Mouse (Mus musculus) testis, adult 2 months (tissue): Measurements from ENCODE around the gene Wnt5b. TPM values are rescaled to one million over a fixed set of nuclear protein-coding genes. Genes with fewer than 3 reads are reported as not detected.

Experiments used
- H3K27ac ChIP-seq: fragments of 200-500 bp; 2 replicates; pipeline ENCODE4 v1.5.1; 2012; ENCODE audit warnings: low read depth, low read length; ENCODE audit not compliant: control insufficient read depth, insufficient read depth
- H3K27me3 ChIP-seq: fragments of 200-500 bp; 2 replicates; pipeline ENCODE4 v1.6.1; 2012; ENCODE audit warnings: mild to moderate bottlenecking, low read length, moderate library complexity; ENCODE audit not compliant: control insufficient read depth, insufficient read depth
- H3K36me3 ChIP-seq: fragments of 200-500 bp; 2 replicates; pipeline ENCODE4 v1.6.1; 2012; ENCODE audit warnings: mild to moderate bottlenecking, low read length; ENCODE audit not compliant: control insufficient read depth, insufficient read depth
- H3K4me1 ChIP-seq: fragments of 200-500 bp; 2 replicates; pipeline ENCODE4 v1.6.1; 2012; ENCODE audit warnings: low read length; ENCODE audit not compliant: control insufficient read depth, insufficient read depth
- H3K4me3 ChIP-seq: fragments of 200-500 bp; 2 replicates; pipeline ENCODE4 v1.5.1; 2012; ENCODE audit warnings: low read depth, mild to moderate bottlenecking, low read length, moderate library complexity, mixed read lengths; ENCODE audit not compliant: control insufficient read depth
- CTCF ChIP-seq: fragments of 200-500 bp; IDR thresholded peaks from 2 replicates; pipeline ENCODE4 v1.5.1; 2012; ENCODE audit warnings: low read depth, mild to moderate bottlenecking, inconsistent platforms, low read length, moderate library complexity; ENCODE audit not compliant: control insufficient read depth, insufficient read depth, insufficient replicate concordance
- POLR2A ChIP-seq: fragments of 200-500 bp; IDR thresholded peaks from 2 replicates; pipeline ENCODE4 v1.6.1; 2012; ENCODE audit warnings: low read depth, mild to moderate bottlenecking, inconsistent platforms, low read length, moderate library complexity; ENCODE audit not compliant: control insufficient read depth
- polyA plus RNA-seq: library from polyadenylated mRNA; depleted of rRNA; stranded (reverse); fragments of >200 nt; gene quantifications from 2 replicates; pipeline ENCODE4 v1.2.3, GENCODE M21; 2012

The Wnt5b gene
- polyA plus RNA-seq, 1 experiment = 3.8 TPM

DNA sequence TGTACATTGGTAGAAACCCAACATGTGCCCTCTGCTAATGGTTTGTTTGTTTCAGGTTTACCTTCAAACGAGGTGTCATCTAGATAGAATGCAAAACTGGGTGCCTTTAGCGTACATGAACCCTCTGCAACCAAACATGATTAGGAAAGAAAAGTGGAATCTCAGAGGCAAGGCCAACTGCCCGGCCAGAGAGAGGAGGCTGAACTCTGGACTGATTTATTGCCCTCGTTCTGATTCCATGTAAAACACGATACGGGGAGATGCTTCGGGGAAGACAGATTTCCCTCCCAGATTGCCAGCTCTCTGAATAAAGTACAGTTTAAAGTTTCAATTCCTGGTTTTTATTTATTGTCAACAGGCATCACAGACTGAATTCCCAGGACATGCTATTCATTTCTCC lies 138.8 kb downstream of the Wnt5b start:
- H3K36me3 ChIP-seq = no peaks in the 10 kb centered on the region

DNA sequence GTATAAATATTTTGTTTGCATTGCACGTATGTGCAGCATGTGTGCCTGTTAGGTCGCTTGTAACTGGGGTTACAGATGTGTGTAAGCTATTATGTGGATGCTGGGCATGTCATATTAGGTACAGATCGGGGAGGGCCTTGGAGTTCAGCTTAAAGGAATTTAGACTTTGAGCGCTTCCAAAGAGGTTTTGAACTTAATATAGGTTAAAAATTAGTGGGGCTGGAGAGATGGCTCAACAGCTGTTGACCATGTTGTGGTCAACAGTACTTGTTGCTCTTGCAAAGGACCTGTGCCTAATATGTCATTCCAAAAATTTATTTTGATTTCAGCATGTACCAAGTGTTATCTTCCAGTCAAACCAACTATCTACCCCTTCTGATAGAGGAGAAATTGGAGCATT lies 139.3 kb downstream of the Wnt5b start:
- Histone ChIP-seq H3K27ac (no peak overlapping the region), H3K27me3 (no peaks in the 10 kb centered on the region), H3K4me1 (no peaks in the 10 kb centered on the region), H3K36me3 (no peaks in the 10 kb centered on the region), H3K4me3 (no peak overlapping the region)
- TF ChIP-seq POLR2A = no peak

More for the DNA sequence above, 138.8 kb downstream of the Wnt5b start:
- Histone ChIP-seq H3K4me1 (no peaks in the 10 kb centered on the region), H3K4me3 (no peak overlapping the region), H3K27ac (no peak overlapping the region), H3K27me3 (no peaks in the 10 kb centered on the region)
- TF ChIP-seq CTCF (no peak), POLR2A (no peak)

DNA sequence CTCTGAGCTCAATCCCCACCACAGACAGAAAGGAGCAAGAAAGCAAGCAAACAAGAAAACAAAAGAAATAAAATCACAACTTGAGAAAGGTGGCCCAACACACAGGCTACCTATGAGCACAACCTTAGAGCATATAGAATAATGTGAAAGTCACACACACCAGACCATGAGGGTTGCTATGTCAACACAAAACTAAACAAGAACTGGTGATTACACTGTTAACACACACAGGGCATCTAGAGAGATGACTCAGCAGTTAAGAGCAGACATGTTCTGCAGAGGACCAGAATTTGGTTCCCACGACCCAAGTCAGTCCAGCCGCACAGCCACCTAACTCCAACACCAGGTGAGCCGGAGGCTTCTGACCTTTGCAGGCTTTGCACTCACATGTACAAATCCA lies 141.2 kb downstream of the Wnt5b start:
- no peak overlapping the region for H3K27ac ChIP-seq
- H3K4me1 ChIP-seq = no peaks in the 10 kb centered on the region

DNA sequence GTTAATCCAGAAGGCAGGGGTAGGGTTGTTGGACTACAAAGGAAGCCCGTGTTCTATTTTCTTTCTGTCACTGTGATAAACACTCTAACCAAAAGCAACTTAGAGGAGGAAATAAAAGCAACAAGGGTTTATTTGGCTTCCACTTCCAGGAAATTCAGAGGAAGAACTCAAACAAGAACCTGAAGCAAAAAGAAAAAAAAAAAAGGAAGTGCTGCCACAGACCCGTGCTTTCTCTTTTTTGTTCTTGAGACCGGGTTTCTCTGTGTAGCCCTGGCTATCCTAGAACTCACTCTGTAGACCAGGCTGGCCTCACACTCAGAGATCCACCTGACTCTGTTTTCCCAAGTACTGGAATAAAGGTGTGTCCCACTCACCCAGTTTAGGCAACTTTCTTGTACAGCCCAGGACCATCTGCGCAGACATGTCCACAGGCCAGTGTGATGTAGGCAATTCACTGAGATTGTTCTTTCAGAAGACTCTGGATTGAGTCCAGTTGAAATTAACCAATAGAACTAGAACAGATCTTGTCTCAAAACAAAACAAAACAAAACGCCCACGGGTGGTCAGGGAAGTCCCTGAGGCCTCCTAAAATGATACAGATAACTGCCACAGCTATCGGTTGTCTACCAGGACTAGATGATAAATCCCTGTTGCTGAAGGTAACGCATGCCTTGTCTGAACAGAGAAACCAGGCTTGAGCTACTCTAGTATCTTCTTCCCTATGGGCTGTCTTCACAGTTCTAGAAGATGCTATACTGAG lies 142.4 kb downstream of the Wnt5b start:
- H3K36me3 ChIP-seq = no peaks in the 10 kb centered on the region
- no peak overlapping the region for H3K4me3 ChIP-seq
- TF ChIP-seq CTCF = no peak
- TF ChIP-seq POLR2A = no peak
- H3K27me3 ChIP-seq = no peaks in the 10 kb centered on the region
- no peaks in the 10 kb centered on the region for H3K4me1 ChIP-seq
- no peak overlapping the region for H3K27ac ChIP-seq

More for the DNA sequence above, 141.2 kb downstream of the Wnt5b start:
- TF ChIP-seq CTCF (no peak), POLR2A (no peak)
- H3K36me3 ChIP-seq = no peaks in the 10 kb centered on the region
- no peak overlapping the region for H3K4me3 ChIP-seq
- H3K27me3 ChIP-seq = no peaks in the 10 kb centered on the region

DNA sequence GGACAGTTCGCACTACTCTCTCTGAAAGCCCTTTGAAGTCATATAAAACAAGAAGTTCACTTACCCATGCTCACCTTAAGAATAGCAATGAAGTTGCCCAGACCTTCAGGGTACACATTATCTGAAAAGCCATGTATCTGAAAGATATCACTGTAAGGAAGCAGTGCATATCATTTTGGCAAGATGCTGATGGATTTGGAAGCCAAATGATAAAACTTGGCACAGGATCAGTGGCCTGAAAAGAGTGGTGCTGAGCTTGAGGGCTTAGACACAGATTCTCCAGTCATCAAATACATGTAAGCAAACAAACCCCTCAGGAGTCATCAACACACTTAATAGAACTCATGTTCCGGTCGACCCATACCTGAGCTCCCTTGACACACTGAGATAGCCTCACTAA lies 143.5 kb downstream of the Wnt5b start:
- Histone ChIP-seq H3K27ac (no peak overlapping the region), H3K36me3 (no peaks in the 10 kb centered on the region)
- TF ChIP-seq POLR2A = no peak
- TF ChIP-seq CTCF = no peak

DNA sequence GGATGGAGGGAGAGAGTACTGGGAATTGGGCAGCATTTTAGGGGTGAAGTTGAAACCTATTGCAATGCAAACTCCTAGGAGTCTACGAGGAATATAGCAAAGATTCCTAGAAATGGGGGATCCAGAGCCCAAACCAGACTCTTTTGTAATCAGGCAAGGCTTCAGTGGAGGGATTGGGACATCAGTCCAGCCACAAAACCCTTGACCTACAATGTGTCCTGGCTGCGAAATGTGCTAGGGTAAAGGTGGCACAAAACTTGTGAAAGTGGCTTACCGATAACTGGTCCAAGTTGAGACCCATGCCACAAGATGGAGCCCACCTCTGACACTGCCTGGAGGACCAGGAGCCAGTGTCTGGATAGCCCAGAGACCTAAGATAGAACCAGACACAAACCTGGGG lies 144.8 kb downstream of the Wnt5b start:
- TF ChIP-seq CTCF = no peak
- no peak for TF ChIP-seq POLR2A
- H3K27me3 ChIP-seq = no peaks in the 10 kb centered on the region
- H3K27ac ChIP-seq = no peak overlapping the region
- H3K4me1 ChIP-seq = no peaks in the 10 kb centered on the region
- H3K36me3 ChIP-seq = no peaks in the 10 kb centered on the region
- H3K4me3 ChIP-seq = no peak overlapping the region

More for the DNA sequence above, 143.5 kb downstream of the Wnt5b start:
- no peaks in the 10 kb centered on the region for H3K4me1 ChIP-seq
- H3K27me3 ChIP-seq = no peaks in the 10 kb centered on the region
- H3K4me3 ChIP-seq = no peak overlapping the region

DNA sequence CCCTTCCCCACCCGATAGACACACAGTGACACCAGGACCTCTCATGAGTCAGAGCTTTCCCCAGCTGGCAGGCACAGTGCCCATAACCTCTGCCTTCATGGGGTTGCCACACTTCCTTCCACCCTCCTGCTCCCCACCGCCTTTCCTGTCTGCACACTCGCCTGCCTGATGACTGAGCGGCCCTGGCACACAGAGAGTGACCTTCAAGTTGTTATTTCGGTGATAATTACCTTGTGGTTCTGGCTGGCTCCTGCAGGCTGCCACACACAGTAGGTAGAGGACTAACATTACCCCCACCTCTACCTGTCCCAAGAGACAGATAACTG lies 147.9 kb downstream of the Wnt5b start:
- Histone ChIP-seq H3K4me1 (no peaks in the 10 kb centered on the region), H3K27me3 (no peaks in the 10 kb centered on the region), H3K27ac (no peak overlapping the region), H3K4me3 (no peak overlapping the region), H3K36me3 (no peaks in the 10 kb centered on the region)
- TF ChIP-seq CTCF (no peak), POLR2A (no peak)
